Mouse (Mus musculus): ENCODE measurements around the gene Slu7. TPM values are rescaled to one million over a fixed set of nuclear protein-coding genes. Genes with fewer than 3 reads are reported as not detected.

Slu7 gene
- polyA plus RNA-seq (2015; fragmentation: Nextera tagmentation; extraction: Ambion mirVana), result 66.2 and 71.7 TPM in 2 replicates

GRCm38 (mm10) chr11:43433254-43434023 lies at the start of gene Slu7:
Slu7 (plus strand) TSS chr11:43433744.
- DNase-seq (ENCODE audit: low spot score), result peak; percentile 89

GRCm38 (mm10) chr11:43385055-43385649 lies 48.4 kb upstream of the Slu7 start:
- DNase-seq (ENCODE audit: low spot score), result no peak

GRCm38 (mm10) chr11:43385716-43386115 lies 47.8 kb upstream of the Slu7 start:
- DNase-seq (ENCODE audit: low spot score), result no peak

- no peak for DNase-seq (ENCODE audit: low spot score)
Observed at GRCm38 (mm10) chr11:43387004-43387880, 46.3 kb upstream of the Slu7 start.

- no peak for DNase-seq (ENCODE audit: low spot score)
Observed at GRCm38 (mm10) chr11:43388122-43389097, 45.1 kb upstream of the Slu7 start.

- no peak for DNase-seq (ENCODE audit: low spot score)
Observed at GRCm38 (mm10) chr11:43389118-43389517, 44.4 kb upstream of the Slu7 start.

GRCm38 (mm10) chr11:43392757-43393156 lies 40.8 kb upstream of the Slu7 start:
- DNase-seq (ENCODE audit: low spot score), result no peak

- DNase-seq (ENCODE audit: low spot score), result no peak
Observed at GRCm38 (mm10) chr11:43393325-43393724, 40.2 kb upstream of the Slu7 start.

GRCm38 (mm10) chr11:43395073-43395948 lies 38.2 kb upstream of the Slu7 start:
- DNase-seq (ENCODE audit: low spot score), result no peak

GRCm38 (mm10) chr11:43396246-43396645 lies 37.3 kb upstream of the Slu7 start:
- DNase-seq (ENCODE audit: low spot score), result no peak

- DNase-seq (ENCODE audit: low spot score), result no peak
Observed at GRCm38 (mm10) chr11:43396672-43397071, 36.9 kb upstream of the Slu7 start.

- no peak for DNase-seq (ENCODE audit: low spot score)
Observed at GRCm38 (mm10) chr11:43399297-43399696, 34.2 kb upstream of the Slu7 start.

- DNase-seq (ENCODE audit: low spot score), result no peak
Observed at GRCm38 (mm10) chr11:43400131-43400530, 33.4 kb upstream of the Slu7 start.

- no peak for DNase-seq (ENCODE audit: low spot score)
Observed at GRCm38 (mm10) chr11:43404150-43404807, 29.3 kb upstream of the Slu7 start.

- no peak for DNase-seq (ENCODE audit: low spot score)
Observed at GRCm38 (mm10) chr11:43408888-43409287, 24.7 kb upstream of the Slu7 start.

- no peak for DNase-seq (ENCODE audit: low spot score)
Observed at GRCm38 (mm10) chr11:43410291-43410690, 23.3 kb upstream of the Slu7 start.

- DNase-seq (ENCODE audit: low spot score), result peak; percentile 75
Observed at GRCm38 (mm10) chr11:43411413-43411812, 22.1 kb upstream of the Slu7 start.

- peak; percentile 69 for DNase-seq (ENCODE audit: low spot score)
Observed at GRCm38 (mm10) chr11:43412771-43413451, 20.6 kb upstream of the Slu7 start.

- no peak for DNase-seq (ENCODE audit: low spot score)
Observed at GRCm38 (mm10) chr11:43417201-43417600, 16.3 kb upstream of the Slu7 start.

All from thymus, postnatal 0 days (tissue).